Mouse (Mus musculus): ENCODE data around the gene Kri1.
"Not testable (repeated sequence)": the region's sequence is repeated elsewhere in the genome, so short reads cannot be mapped to it uniquely, and the experiment has no call there.

Kri1 gene

DNA sequence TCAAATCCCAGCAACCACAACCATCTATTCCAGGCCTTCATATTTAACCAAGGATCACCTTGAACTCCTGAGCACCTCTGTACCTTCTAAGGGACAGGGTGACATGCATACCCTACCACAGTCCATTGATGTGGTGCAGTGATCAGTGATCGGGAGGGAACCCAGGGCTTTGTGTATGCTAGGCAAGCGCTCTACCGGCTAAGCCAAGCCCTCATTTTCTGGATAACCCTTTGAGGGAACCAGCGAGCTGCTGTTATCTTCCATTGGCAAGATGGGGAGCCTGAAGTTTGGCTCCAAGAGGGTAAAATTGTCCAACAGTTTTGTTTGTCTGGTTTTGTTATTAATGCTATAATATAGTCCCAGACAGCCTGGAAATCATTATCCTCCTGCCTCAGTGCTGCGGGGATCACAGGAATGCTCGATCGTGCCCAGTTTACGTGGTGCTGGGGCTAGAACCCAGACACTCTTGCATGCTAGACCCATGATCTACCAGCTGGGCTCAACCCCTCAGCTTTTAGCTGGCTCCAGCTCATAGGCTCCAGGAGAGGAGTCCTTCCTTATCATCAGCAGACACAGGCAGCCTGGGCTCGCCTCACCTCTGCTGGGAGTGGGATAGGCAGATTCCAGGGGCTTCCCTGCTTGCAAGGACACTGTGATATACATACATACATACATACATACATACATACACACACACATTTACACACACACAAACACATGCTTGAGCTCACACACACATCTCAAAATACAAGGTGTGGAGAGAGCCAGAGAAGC is 26.8 kb upstream of the Kri1 start:
- no peak for DNase-seq (ENCODE audit: low read depth)

DNA sequence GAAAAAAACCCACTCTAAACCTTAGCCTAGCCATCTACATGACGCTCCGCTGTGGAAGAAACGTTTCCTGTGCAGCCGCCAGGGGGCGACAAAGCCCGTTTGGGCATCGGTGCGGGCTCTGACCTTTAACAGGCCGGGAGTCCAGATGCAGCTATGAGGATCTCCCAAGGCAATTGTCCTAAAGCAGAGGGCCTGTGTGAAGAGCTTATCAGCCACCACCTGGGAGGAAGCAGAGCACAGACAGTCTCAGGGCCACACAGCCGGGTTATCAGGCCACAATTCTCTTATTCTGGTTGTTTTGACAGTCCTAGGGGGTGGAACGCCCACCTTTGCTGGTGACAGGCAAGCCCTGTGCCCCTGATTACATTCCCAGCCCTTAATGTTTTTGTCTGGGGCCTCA is 25.6 kb upstream of the Kri1 start:
- peak; percentile 90 for DNase-seq (ENCODE audit: low read depth)

DNA sequence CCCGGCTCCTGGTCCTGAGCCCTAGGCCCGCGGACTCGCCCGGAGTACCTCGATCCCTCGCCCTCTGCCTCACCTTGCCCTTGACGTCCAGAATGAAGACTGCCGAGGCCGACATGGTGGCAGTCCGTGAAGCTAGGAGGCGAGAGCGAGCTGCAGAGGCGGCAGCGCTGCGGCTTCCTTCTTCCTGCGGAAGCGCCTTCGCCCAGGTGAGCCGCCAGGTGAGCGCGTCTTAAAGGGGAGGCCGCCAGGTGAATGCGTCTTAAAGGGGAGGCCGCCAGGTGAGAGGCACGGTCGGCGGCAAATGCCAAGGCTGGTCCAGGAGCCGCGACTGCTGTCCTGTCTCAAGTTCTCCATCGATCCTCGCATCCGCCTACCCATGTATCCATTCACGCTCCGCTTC is 24.4 kb upstream of the Kri1 start, which contains the start of gene Ap1m2:
TSS of gene Ap1m2 (minus strand) at position 204 of the 400 bp plus-strand sequence.
- DNase-seq (ENCODE audit: low read depth): no peak

DNA sequence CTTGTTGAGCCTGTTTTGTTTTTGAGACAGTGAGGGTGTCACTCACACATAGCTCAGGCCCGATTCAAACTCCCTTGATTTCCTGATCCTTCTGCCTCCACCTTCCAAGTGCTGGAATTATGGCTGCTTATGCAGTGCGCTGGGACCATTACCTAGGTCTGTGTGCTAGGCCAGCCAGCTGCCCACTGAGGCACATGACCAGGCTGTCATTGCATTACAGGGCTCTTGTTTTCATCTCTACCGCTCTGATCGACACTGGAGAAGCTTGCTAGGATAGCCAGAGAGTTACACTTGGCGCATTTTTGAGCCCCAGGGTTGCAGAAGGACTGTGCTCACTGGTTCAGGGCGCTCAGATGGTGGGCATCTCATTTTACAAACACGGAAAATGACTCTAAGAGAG is 23.9 kb upstream of the Kri1 start:
- no peak for DNase-seq (ENCODE audit: low read depth)

DNA sequence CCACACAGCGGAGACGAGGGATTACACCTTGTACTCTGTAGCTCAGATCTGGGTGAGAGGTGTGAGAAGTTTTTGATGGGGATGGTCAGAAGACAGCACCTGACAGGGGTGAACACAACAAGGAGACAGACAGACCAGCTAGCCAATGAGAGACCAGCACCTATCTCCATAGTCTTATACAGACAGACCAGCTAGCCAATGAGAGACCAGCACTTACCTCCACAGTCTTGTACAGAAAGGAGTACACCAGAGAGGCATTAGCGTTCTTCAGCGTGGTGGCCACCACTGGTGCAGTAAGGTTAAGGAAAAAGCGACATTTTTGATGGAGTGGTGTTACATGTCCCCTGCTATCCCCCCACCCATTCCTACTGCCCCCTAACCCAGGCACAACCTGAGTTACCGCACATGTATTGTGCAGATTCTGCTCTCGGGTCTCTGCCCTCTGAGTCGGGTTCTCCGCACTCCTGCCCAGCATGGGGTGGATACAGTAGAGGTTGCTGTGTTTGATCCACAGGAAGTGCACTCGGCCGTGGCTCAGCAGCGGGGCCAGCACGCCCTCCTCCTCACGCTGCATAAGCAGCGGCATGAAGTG is 21.5 kb upstream of the Kri1 start:
- DNase-seq (ENCODE audit: low read depth): peak; percentile 88

DNA sequence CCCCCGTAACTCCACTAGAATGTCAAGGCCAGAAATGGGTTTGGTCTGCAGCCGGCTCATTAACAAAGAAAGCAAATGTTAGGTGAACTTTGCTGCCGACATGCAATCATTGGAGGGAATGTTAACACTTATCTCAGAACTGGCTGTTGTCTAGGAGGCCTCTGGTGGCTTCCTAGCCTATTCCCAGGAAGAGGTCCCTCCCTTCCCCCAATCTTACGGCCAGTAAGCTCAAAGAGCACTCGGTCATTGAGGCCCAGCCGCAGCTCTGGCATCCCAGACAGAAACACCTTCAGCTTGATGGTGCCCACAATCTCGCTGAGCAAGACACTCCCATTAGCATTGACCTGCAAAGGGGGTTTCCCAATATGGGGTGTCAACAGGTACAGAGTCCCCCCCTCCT is 17.3 kb upstream of the Kri1 start:
- no peak for DNase-seq (ENCODE audit: low read depth)

DNA sequence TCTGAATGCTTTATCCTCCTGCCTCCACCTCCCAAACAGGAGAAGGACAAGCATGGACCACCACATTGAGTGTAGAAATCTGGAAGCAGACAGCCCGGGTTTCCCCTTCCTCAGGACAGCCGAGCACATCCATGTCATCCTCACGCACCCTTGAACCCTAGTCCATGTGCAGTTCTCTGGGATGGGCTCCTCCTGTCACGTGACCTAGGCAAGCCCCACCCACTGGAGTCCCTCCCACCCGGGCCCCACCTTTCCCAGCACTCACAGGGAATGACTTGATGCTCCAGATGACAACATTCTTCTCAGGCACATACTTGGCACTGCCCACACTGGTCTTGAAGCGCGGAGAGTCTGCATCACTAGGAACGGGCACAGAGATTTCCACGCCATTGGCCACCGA is 11.2 kb upstream of the Kri1 start:
- no peak for DNase-seq (ENCODE audit: low read depth)

DNA sequence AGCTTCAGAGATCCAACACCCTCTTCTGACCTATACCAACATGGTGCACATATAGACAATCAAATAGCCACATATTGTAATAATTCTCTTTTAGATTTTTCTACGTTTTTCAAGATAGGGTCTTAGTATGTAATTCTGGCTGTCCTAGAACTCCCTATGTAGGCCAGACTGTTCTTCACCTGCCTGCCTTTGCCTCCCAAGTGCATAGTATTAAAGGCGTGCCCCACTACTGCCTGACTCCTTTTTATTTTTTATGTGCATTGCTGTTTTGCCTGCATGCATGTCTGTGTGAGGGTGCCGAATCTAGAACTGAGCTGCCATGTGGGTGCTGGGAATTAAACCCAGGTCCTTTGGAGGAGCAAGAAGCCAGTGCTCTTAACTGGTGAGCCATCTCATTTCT is 4.5 kb upstream of the Kri1 start:
- DNase-seq (ENCODE audit: low read depth): no peak

DNA sequence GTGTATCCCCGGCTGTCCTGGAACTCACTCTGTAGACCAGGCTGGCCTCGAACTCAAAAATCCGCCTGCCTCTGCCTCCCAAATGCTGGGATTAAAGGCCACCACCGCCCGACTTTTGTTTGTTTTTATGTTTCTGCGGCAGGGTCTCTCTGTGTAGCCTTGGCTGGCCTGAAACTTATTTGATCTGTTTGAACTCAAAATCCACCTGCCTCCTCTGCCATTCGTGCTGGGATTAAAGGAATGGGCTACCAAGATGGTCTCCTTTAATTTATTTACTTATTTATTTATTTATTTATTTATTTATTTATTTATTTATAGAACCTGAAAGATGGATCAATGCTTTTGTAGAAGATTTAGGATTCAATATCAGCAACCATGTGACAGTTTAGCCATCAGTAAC is 4.1 kb upstream of the Kri1 start:
- not testable (repeated sequence) for DNase-seq (ENCODE audit: low read depth)

DNA sequence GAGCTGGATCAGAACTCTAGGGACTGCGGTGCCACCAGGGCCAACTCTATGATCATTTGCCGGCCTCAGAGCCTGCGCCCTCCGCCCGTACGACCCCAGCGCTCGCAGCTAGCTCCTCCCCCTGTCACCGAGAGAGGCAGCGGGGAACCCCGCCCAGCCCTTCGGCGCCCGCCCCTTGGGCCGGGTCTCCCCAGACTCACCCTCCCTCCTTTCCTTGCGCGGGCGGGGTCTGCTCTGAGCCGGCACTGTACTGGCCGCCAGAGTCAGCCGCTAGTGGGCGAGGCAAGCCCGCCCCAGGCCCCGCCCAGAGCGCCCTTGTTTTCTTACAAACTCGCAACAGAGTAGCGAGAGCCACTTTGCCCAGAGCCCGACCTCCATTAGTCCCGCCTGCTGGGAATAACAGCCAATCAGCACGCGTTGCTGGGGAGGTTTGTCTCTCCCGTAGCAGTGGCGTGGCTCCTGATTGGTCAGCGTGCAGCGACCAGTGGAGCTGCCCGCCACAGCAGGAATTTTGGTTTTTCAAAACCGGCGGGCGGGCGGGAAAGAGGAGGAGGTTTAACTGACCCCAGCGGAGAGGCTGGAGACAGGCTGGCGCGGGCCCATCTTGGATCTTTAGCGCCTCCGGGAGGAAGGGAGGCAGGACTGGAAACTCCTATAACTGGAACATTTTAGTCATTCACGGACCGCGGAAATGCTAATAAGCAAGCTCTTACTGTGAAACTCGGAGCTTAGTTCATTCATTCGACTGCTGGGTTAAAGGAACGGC is 3.4 kb upstream of the Kri1 start, which contains the start of gene Cdkn2d:
TSS of gene Cdkn2d (minus strand) at position 386 of the 766 bp plus-strand sequence.
- DNase-seq (ENCODE audit: low read depth): peak; percentile 100

DNA sequence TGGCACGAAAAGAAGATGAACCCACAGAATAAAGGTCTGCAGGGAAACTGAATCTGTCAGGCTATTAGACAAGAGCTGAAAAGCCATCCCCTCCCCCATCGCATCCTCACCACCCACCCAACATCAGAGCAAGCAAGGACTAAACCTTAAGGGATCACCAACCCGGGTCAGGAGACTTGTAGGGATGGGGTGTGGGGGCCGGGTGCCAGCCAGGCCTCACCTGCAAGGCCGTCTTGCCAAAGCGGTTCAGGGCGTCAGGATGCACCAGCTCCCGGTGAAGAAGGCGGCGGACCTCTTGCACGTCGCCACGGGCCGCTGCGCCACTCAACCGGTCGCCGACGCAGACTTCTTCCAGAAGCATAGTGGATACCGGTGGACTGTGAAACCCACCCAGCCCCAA is 2.8 kb upstream of the Kri1 start:
- no peak for DNase-seq (ENCODE audit: low read depth)

DNA sequence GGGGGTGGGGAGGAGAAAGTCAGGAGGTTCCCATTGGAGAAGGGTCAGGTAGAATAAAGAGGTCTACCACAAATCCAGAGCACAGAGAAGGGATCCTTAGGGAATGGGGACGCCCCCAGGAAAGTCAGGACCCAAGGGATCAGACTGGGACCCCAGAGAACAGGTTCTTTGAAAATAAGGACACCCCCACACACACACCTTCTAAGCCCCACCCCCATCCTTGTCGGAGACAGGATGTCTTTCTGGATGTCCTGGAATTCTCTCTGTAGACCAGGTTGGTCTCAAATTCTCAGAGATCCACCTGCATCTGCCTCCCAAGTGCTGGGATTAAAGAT is 1.5 kb upstream of the Kri1 start:
- no peak for DNase-seq (ENCODE audit: low read depth)

DNA sequence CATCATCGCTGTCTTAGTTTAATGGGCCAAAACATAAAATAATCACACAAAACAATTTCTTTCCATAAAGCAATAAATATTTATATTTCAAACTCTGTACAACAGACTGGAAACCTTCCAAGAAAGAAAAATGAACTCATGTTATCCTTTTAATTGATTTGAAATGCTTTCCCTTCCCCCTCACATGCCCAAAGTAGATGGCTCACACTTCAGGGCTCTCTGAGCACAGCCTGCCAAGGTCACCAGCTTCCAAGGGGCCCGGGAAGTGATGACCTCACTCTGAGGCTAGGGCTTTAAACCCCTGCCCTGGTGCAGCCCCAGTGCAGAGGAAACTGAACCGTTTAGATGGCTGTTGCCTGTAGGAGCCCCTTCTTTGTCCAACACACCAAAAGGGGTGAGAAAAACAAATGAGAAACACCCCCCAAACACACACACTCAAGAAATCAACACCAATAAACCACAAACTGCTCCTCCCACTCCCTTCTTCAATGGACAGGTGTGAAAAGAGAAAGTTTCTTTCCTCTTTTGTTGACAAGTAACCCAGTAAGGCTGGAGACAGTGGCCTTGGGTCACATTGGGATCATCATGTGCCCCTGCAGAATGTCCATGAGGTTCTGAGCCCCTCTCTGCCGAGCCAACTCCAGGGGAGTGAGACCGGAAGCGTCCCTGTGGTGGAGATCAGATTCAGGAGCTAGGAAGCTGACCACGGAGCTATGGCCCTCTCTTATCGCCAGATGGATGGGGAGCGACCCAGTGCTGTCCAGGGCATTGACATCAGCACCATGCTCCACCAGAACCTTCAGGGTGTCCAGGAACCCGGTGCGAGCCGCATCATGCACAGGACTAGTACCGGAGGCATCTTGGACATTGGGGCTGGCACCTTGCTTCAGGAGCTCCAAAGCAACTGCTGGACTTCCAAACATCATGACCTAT is 901 bp upstream of the Kri1 start:
- DNase-seq (ENCODE audit: low read depth): no peak

DNA sequence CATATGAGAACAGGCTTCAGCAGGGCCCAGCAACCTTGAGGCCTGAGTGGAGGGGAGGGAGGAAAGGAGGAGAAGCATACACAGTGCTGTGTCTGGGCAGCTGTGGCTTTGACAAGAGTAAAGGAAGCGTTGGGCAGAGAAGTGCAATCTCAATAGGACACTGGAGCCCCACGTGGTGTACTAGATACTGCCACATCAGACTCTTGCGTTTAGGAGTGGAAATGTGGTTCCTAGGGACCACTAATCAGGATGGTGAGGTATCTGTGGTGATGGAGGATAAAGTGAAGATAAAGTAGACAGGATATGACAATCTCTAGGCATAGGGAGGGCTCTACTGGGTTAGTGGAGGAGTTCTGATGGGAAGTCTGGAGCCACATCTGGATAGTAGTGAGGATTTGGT is 1.0 kb downstream of the Kri1 start:
- peak; percentile 54 for DNase-seq (ENCODE audit: low read depth)

DNA sequence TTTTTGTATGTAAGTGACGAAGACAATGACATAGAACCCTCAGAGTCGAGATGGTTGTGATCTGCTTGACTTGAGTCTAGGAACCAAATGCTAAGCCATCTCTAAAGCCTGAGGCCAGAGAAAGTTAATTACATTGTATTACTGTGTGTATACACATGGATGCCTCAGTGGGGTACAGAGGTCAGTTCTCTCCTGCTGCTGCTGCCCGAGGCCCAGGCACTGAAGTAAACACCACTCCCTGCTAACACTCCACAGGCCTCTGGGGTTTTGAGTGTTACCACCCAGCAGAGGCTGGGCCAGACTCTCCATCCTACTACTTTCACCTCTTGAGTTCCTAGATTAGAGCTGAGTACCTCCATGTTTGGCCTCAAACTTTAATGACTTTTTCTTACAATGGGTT is 3.8 kb downstream of the Kri1 start:
- DNase-seq (ENCODE audit: low read depth): no peak

DNA sequence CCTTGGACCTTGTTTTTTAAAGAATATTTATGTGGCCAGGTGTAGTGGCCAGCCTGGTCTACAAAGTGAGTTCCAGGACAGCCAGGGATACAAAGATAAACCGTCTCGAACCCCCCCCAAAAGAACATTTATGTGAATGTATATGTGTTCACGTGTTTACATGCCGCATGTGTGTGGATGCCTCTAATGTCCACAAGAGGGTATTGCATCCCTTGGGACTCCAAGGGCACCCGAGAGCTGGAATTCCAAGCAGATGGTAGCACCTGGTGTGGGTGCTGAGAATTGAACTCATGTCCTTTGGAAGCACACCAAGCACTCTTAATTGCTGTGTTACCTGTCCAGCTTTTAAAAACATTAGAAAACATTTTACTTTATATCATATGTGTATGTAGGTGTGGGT is 4.2 kb downstream of the Kri1 start:
- DNase-seq (ENCODE audit: low read depth): no peak

DNA sequence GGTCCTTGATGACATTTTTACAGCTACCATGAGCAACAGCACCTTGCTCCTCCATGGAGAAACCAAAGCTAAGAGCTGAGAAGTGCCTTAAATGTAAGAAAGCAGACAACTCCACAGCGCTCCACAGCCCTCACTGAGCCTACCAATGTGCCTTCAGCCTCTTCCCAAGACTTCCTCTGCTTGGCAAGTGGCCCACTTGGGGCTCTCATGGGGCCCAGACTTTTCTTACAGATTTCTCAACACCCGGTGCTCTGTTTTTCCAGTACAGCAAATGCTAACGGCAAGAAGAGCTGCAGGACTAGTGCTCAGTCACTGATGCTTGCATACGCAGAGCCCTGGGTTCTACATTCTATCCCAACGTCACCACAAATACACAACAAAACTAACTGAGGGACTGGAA is 10.0 kb downstream of the Kri1 start:
- no peak for DNase-seq (ENCODE audit: low read depth)

DNA sequence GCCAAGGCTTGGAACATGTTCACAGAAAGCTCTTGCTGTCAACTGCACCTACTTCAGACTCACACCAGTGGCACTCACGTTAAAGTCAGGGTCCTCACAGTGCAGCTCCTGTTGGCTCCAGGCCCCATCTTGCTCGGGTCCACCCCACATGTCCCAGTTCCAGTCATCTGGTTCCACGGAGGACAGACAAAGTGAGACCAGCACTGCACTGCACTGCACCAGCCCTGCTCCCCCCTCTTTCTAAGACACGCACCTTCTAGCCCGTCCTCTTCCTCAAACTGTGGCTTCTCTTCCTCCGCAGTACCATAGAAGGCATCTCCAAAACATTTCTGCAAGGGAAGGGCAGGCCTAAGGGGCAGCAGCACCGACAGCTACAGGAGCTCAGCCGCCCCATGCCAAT is 11.5 kb downstream of the Kri1 start:
- DNase-seq (ENCODE audit: low read depth): no peak

DNA sequence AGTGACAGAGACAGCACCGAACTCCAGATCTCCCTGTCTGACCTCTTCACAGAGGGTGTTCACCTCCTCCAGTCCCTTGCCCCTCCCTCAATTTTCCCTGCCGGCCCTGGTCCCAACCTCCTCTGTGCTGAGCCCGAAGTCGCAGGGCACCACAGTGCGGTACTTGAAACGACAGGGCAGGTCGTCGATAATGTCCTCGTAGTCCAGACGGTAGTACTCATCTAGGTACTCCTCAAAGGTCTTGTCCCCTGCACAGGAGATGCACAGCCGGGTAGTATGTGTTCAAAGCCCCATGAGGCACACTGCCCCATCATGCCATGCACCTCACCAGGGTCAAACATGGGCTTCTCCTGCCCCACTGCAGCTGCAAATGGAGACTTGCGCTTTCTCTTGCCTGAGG is 12.0 kb downstream of the Kri1 start:
- DNase-seq (ENCODE audit: low read depth): no peak

DNA sequence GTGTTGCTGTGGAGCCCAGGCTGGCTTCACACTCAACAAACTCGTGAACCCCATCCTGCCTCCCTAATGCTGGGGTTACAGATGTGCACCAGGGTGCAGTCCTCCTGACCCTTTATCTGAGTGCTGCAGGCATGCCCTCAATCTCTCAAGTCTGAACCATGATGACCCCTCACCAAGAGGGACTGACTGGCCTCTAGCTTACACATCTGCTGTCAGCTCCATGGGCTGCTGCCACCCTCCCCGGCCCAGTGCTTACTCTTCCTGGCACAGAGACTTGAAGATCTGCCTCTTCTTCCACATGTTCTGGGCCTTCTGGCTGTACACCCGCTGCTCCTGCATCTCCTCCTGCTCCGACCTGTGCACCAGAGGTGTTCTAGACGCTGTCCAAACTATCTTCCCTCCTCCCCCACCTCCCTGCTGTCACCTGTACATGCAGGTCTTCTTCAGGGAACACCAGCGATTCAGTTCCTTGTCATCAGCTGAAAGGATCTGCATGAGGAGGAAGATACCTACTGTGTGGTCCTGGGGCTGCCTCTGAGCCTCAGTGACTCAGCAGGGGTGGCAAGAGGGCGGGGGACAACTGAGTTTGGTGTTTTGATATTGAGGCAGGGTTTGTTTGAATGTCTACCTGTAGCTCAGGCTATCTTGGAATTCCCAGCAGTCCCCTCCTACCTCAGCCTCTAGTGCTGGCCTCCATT is 12.6 kb downstream of the Kri1 start:
- DNase-seq (ENCODE audit: low read depth): no peak

DNA sequence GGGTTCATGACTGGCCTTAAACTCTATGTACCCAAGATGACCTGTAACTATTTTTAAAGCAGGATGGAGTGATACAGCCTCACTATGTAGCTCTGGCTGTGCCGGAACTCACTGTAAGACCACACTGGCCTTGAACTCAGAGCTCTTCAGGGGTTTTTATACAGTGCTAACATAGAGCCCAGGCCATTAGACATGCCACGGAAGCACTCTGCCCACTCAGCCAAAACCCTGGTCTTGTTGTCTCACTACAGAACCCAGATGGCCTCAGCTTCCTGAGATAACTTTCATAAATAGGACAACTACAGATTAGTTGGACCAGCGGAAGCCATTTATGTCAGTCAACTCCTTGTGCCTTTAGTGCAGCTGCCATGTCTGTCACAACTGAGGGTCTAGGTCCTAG is 13.4 kb downstream of the Kri1 start:
- DNase-seq (ENCODE audit: low read depth): no peak

Data from naive thymus-derived CD4-positive, alpha-beta T cell, adult 2 months (primary cell).